Mouse (Mus musculus): Measurements from ENCODE around the gene Wrap73.

The Wrap73 gene

GRCm38 (mm10) chr4:154140213-154141008 lies 1.8 kb upstream of the Wrap73 start:
- DNase-seq = no peak

DNA sequence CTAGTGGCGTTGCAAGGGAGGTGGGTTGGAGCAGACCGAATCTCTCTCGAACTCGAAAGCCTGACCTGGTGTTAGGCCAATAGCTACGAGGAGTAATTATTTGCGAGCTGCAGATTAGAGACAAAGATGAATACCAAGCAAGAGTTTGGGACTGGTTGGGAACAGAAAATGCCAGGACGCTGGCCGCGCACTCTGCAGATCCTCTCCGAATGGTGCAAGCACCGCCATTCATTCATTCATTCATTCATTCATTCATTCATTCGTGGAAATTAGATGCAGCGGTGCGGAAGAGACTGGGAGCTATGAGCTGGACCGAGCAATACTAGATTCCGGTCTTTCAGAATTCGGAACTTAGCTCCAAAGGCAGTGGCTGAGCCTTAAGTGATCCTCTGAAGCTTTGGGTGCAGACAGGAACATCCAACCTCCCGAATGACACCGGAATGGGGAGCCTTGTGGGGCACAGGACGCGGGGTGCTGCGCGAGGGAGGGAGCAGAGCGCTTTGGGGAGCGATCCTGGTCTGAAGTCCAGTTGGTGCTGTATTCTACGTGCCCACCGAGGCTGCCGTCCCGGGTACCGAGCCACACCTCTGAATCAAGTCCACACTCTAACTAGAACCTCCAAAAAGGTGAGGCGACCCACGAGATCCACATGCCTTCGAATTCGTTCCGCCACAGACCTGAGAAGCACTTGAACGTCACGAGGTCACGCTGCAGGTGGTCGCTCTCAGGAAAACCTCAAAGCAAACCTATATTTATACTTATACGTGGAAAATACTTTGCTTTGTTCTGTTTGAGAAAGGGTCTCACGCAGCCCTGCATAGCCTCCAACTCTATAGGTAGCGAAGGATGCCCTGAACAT lies 934 bp upstream of the Wrap73 start:
- no peak for DNase-seq

DNA sequence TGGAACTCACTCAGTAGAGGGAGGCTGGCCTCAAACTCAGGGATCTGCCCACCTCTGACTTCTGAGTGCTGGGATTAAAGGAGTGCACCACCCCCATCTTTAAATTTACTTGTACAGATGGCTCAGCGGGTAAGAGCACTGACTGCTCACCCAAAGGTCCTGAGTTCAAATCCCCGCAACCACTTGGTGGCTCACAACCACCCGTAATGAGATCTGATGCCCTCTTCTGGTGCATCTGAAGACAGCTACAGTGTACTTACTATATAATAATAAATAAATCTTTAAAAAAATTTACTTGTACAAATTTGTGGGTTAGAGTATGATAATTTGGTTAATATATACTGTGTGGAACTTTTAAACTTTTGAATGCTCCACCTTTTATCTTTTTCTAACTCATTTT lies 2.5 kb downstream of the Wrap73 start:
- DNase-seq = no peak

GRCm38 (mm10) chr4:154146342-154146741 lies 4.2 kb downstream of the Wrap73 start:
- DNase-seq = no peak

DNA sequence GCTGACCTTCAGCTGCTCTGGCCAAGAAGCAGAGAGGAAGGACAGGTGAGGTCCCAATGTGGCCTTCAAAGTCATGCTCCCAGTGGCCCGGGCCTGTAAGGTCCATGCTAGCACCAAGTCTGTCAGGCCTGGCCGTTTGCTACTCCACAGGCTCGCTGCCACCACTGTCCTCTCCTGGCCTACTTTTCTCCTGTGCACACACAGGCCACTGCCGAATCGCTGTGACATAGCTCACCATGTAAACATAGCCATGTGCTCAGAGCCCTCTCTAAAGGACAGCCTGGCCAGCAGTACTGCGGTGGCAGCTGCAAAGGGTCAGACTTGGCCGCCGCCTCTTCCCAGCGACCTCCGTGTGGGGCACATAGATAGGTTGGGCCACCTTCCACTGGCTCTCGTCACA lies 11.9 kb downstream of the Wrap73 start:
- DNase-seq = no peak

- DNase-seq = no peak
Observed at GRCm38 (mm10) chr4:154156050-154156449, 13.9 kb downstream of the Wrap73 start.

DNA sequence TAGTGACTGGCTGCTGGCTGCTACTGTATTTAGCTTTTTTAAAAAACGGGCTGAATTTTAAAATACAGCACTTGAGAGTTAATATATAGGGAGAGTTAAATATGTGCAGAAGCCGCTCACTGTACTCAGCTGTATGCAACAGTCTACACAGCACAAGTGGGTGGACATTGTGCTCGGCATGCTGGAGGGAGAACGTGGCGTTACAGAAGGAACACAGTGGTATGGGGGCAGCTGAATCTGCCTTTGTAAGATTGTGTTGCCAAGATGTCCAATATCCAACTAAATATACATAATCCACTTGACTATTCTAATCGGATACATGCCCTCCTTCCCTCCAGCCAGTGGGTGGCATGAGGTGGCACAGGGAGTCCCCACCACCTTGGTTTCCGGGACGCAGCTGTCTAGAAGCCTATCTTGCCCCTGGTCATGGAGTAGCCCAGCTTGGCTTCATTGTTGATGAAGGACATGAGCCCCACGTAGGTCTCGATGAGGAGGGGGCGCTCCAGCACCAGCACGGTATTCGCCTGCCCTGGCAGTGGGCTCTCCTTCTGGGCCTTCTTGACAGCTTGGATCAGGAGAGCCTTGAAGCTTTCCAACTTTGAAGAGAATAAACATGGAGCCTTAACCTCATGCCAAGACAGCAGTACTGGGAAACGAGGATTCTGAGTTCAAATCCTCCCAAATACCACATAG lies 15.9 kb downstream of the Wrap73 start:
- no peak for DNase-seq

- DNase-seq = peak; percentile 95
Observed at GRCm38 (mm10) chr4:154159002-154159401, 16.8 kb downstream of the Wrap73 start.

DNA sequence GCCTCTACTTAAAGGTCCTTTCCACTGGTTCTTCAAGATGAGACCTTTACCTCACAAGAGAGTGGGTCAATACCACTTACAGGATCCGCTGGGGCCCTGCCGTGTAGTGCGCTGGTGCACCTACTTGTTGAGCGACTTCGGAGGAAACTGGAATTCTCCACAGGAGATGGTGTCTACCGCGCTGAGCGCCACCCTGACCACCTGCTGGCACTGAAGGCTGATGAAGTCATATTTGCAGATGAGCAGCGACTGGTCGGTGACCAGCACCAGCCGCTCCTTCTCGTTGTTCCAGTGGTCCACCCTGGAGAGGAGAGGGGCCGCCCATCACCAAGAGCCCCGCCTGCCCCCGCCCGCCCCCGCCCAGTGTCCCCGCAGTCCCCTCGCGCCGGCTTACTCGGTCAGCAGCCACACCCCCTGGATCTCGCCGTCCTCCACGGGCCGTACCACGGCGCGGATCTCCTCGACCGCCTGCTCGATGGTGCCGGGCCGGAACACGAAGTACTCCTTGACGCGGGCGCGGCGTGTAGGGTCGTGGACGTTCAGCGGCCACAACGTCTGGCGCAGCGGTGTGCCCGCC lies 17.9 kb downstream of the Wrap73 start:
- peak; percentile 41 for DNase-seq

GRCm38 (mm10) chr4:154160538-154161390 lies 18.6 kb downstream of the Wrap73 start, which contains the start of gene Tprgl:
TSS of gene Tprgl (minus strand) at chr4:154160666.
- DNase-seq = peak; percentile 98

GRCm38 (mm10) chr4:154163296-154163695 lies 21.1 kb downstream of the Wrap73 start:
- peak; percentile 87 for DNase-seq

GRCm38 (mm10) chr4:154167053-154167452 lies 24.9 kb downstream of the Wrap73 start:
- peak; percentile 92 for DNase-seq

DNA sequence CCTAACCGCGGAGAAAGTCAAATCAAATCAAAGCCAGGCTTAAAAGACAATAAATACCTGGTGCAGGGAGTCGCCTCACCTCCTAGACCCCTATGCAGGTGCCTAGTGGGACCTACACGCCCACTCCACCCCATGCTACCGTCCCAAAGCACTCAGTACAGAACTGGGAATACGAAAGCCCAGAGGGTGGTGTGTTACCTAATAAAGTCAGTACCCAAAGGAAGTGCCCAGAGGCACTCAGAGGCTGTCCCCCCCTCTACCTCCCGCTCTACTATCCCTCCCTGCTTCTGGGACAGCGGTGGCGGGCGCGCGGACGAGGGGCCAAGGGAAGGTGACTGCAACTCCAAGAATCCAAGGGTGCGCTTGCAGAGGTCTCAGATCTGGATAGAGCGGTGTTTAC lies 27.8 kb downstream of the Wrap73 start:
- DNase-seq = no peak

- DNase-seq = peak; percentile 85
Observed at GRCm38 (mm10) chr4:154170506-154171150, 28.5 kb downstream of the Wrap73 start, which contains the start of gene Megf6. TSS of gene Megf6 (plus strand) at chr4:154170730.

- DNase-seq = peak; percentile 74
Observed at GRCm38 (mm10) chr4:154171151-154171930, 29.2 kb downstream of the Wrap73 start.

GRCm38 (mm10) chr4:154171931-154172604 lies 29.9 kb downstream of the Wrap73 start:
- DNase-seq = no peak

GRCm38 (mm10) chr4:154177257-154177656 lies 35.1 kb downstream of the Wrap73 start:
- peak; percentile 88 for DNase-seq

DNA sequence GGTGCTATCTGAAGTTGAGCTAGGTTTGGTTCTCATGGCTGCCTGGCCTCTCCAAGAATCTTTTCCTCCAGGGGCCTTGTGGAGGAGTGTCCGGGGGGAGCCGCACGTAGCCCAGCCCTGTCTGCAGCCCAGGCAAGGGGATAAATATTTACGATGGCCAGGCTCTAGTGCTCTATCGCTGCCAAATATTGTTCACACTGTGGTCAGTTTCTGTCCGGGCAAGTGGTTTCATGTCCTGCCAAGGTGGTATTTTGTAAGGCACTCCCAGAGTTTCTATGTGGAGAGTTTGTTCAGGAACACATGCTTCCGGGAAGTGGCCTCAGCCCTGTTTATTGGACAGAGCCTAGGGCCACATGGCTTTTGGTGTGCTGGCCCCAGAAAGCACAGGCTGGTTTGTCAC lies 38.8 kb downstream of the Wrap73 start:
- DNase-seq = peak; percentile 92

GRCm38 (mm10) chr4:154183566-154183965 lies 41.4 kb downstream of the Wrap73 start:
- DNase-seq = peak; percentile 63

GRCm38 (mm10) chr4:154185001-154185400 lies 42.8 kb downstream of the Wrap73 start:
- DNase-seq = peak; percentile 73

Measured in lung, postnatal 36 days (tissue).